Mouse (Mus musculus) testis, adult 2 months (tissue): ENCODE results near the gene Bpifa6.

Source experiments
- CTCF ChIP-seq: fragments of 200-500 bp; IDR thresholded peaks from 2 replicates; pipeline ENCODE4 v1.5.1; 2012; ENCODE audit warnings: low read depth, mild to moderate bottlenecking, inconsistent platforms, low read length, moderate library complexity; ENCODE audit not compliant: control insufficient read depth, insufficient read depth, insufficient replicate concordance
- POLR2A ChIP-seq: fragments of 200-500 bp; IDR thresholded peaks from 2 replicates; pipeline ENCODE4 v1.6.1; 2012; ENCODE audit warnings: low read depth, mild to moderate bottlenecking, inconsistent platforms, low read length, moderate library complexity; ENCODE audit not compliant: control insufficient read depth

DNA sequence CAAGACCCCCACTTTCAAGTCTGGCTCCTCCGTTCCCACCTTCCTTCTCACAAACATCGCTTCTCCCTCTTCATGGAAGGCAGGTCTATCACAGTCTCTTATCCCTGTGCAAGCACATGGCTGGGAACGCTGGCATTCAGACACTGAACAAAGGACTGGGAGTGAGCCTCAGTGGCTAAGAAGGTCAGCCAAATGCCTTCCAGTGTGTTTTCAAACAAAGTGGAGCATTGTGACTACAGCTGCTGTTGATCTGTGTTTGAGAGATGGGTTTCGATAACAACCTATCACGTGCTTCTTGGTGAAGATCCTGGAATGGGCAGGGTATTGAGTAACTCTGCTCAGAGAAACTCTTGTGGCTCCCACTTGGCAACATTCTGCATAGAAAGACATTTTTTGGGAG is 4.5 kb upstream of the Bpifa6 start:
- TF ChIP-seq CTCF (no peak), POLR2A (no peak)
